Mouse (Mus musculus): ENCODE results near the gene Fasl.

DNA sequence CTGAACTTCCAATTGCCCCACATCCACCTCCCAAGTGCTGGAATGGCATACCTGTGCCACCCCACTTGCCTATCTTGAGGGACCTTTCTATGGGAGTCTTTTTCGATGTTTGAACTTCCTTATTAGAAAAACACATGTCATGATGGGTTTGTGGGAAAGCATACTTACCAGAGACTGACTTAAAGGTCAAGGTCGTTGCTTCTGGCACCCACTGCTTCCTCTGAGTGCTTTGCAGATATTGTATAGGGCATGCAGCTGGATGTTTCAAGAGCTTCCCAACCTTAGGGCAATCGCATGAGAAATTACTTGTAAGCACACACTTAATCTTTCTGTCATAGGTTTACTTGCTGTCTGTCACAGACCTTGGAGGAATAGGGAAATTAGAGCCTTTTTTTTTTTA, 5.0 kb upstream of the Fasl start:
- TF ChIP-seq CTCF (IDR thresholded peaks at IDR 0.05; ENCODE audit: control insufficient read depth, insufficient read depth, low read length) (no peak), POLR2A (IDR thresholded peaks at IDR 0.05; ENCODE audit: borderline replicate concordance, control insufficient read depth, low read depth, low read length) (no peak)
